Mouse (Mus musculus) spleen, embryonic (tissue): ENCODE data around the gene Zmynd11.

Experiments
- CTCF ChIA-PET: fragments of 350-600 bp; sonication (Branson Sonifier 250); formaldehyde crosslinking; loops from one replicate; lab custom pipeline; 2022; lab: Charles Lee

Gene Zmynd11

GRCm38 (mm10) chr13:9663593-9663992, 101.5 kb downstream of the Zmynd11 start:
- CTCF ChIA-PET = no interaction called here

DNA sequence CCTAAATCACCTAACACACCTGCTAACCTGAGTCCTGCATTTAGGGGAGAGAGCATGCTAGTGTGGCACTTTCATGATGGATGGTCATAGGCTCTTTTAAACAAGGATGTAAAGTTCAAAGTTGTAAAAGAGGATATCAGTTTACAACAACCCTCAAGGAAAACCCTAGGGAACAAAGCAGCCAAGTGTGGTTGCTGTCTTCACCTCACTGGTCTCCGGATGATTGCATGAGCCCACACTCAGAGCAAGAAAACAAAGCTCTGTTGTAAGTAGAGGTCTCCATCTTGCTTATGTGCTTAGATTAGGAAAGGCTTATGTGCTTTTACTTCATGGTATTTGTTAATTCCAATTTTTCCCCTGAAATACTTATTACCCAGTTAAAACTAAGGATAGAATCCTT, 104.4 kb downstream of the Zmynd11 start:
- CTCF ChIA-PET = no interaction called here

GRCm38 (mm10) chr13:9656613-9657012, 108.5 kb downstream of the Zmynd11 start:
- CTCF ChIA-PET = no interaction called here

DNA sequence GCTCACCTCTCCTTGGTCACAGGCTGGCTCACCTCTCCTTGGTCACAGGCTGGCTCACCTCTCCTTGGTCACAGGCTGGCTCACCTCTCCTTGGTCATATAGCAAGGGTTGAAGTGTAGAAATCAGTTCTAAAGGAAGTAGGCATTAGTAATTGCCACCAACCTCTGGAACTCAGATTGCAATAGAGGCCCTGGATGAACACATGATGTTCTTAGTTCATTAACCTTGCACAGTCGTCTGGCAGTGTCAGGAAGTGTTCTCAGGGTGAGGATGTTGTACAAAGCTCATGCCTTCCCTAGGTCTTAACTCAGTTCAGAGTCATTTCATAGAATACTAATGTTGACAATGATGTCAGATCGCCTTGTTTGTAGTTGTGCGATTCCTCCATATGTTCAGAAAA, 112.1 kb downstream of the Zmynd11 start:
- CTCF ChIA-PET = no interaction called here

- CTCF ChIA-PET = no interaction called here
These were observed 114.5 kb downstream of the Zmynd11 start for GRCm38 (mm10) chr13:9650580-9650979.

DNA sequence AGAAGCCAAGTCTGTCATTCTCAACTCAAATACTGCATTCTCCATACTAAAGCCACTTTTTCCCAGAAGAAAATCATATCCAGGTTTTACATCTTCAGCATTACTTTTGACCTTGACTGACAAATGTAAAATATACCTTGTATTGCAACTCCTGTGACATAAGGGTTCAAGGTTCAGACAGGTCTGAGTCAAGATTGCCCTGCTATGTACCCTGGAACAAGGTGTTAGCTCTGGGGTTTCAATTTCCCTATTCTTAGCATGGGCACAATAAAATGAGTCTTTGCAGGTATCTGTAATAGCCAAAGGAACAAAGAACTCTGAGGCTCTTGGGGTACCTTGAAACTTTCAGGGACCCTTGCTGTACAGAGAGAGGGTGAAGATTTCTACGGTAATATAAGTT, 115.2 kb downstream of the Zmynd11 start:
- CTCF ChIA-PET = no interaction called here

DNA sequence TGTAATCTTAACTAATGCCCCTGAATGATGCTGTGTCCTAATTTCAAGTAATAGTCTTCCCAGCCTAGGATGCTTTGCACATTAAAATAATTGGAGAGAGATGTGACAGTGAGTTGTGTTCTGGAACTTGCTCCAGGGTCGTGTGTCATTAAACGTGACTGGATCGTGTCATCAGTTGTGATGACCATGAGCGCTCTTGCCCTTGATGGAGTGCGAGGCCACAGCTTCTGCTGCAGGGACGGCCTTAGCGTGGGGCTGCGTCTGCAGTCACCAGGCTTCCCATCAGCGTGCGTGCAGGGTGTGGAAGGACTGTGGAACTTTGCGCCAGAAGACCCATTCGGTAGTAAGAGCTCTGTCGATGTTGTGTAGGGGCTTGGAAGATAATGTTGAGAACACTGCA, 116.4 kb downstream of the Zmynd11 start:
- CTCF ChIA-PET = no interaction called here

DNA sequence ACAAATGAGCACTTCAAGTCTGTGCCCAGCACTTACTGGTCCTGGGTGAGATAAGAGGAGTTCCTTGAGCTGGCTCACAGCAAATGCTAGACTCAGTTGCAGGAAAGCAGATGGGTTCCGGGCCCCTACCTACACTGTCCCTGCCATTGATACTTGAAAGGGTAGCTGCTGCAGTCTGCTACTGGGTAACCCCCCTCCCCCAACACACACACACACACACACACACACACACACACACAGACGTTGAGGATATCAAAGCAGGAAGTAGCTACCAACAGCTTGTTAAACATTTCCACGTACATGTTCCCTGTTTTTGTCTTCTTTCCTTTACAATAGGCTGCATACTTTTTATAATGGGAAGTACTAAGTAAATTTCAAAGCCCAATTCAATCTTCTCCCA, 127.2 kb downstream of the Zmynd11 start:
- CTCF ChIA-PET = interaction anchor here (0.6 kb wide), 1 partner anchor 9 kb away, joined by 3 read pairs; no protein-coding TSS in a partner anchor

DNA sequence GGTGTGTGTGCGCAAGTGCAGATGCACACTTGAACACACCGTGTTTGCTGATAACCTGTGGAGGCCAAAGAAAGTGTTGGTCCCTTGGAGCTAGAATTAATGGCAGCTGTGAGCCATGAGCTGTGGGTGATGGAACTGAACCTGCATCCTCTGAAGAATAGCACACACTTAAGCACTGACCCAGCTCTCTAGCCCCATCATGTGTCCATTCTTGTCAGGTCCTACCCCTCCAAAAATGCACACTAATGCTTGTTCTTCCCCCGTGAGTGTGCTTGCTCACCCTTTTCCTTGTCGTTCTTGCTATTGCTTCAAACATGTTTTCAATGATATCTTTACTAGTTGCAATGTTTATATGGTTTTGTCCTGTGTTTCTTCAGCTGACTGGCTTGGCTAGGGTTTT, 128.6 kb downstream of the Zmynd11 start:
- CTCF ChIA-PET = no interaction called here

DNA sequence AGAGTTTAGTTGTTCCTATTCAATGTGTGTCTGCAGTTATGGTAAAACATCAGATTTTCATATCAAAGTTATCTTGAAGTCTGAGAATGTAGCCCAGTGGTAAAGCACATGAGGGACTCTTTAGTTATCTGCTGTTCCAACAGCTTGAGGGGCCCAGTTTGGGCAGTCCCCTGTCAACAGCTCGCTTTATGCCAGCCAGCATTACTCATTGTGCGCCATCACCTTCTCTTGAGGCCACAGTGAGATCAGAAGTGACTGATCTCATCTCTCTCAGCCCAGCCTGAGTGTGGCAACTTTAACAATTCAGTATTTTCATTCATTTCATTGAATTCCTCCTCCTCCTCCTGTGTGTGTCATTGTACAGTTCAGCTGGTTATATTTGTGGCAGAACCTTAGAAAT, 129.2 kb downstream of the Zmynd11 start:
- CTCF ChIA-PET = no interaction called here
